Mouse (Mus musculus) neural tube, embryonic 15.5 days (tissue): ENCODE results near the gene Vegfc. TPM values are rescaled to one million over a fixed set of nuclear protein-coding genes. Genes with fewer than 3 reads are reported as not detected.

ENCODE experiments used
- ATAC-seq: fragments of 200-750 bp; cut with Nextera tagmentation; 2 replicates; pipeline ENCODE4 v1.8.0; 2017; ENCODE audit warnings: mild to moderate bottlenecking, moderate TSS enrichment, moderate library complexity; ENCODE audit not compliant: low FRiP score
- H3K27ac ChIP-seq: fragments of 300-500 bp; sonication (generic); replicated peaks from 2 replicates; pipeline ENCODE4 v1.5.1; 2015; ENCODE audit warnings: mild to moderate bottlenecking, inconsistent platforms
- H3K27me3 ChIP-seq: fragments of 300-500 bp; sonication (generic); replicated peaks from 2 replicates; pipeline ENCODE4 v1.6.1; 2015; ENCODE audit warnings: inconsistent platforms
- H3K36me3 ChIP-seq: fragments of 300-500 bp; sonication (generic); 2 replicates; pipeline ENCODE4 v1.6.1; 2015; ENCODE audit warnings: inconsistent platforms
- H3K4me1 ChIP-seq: fragments of 300-500 bp; sonication (generic); 2 replicates; pipeline ENCODE4 v1.6.1; 2015; ENCODE audit warnings: inconsistent platforms
- H3K4me2 ChIP-seq: fragments of 300-500 bp; sonication (generic); 2 replicates; pipeline ENCODE4 v1.6.1; 2015; ENCODE audit warnings: inconsistent platforms, mild to moderate bottlenecking, moderate library complexity
- H3K4me3 ChIP-seq: fragments of 300-500 bp; sonication (generic); replicated peaks from 2 replicates; pipeline ENCODE4 v1.5.1; 2015; ENCODE audit warnings: mild to moderate bottlenecking, inconsistent platforms
- H3K9ac ChIP-seq: fragments of 300-500 bp; sonication (generic); replicated peaks from 2 replicates; pipeline ENCODE4 v1.6.1; 2015; ENCODE audit warnings: mild to moderate bottlenecking, inconsistent platforms
- H3K9me3 ChIP-seq: fragments of 300-500 bp; sonication (generic); replicated peaks from 2 replicates; pipeline ENCODE4 v1.6.1; 2016; ENCODE audit warnings: inconsistent platforms
- WGBS: fragments of 180-500 bp; shearing (Covaris S2); methylation state at CpG from one replicate; pipeline ENCODE4 v1.1.7; 2015; ENCODE audit warnings: mixed read lengths; 5-methylcytosine and 5-hydroxymethylcytosine counted together
- polyA plus RNA-seq: library from polyadenylated mRNA; unstranded; fragments of >200 nt; fragmentation: Nextera tagmentation; extraction: Ambion mirVana; gene quantifications from 2 replicates; pipeline ENCODE4 v1.2.1, GENCODE M21; 2015

Gene Vegfc
- polyA plus RNA-seq, 1 experiment from 2014 or later, result 4.4 TPM

DNA sequence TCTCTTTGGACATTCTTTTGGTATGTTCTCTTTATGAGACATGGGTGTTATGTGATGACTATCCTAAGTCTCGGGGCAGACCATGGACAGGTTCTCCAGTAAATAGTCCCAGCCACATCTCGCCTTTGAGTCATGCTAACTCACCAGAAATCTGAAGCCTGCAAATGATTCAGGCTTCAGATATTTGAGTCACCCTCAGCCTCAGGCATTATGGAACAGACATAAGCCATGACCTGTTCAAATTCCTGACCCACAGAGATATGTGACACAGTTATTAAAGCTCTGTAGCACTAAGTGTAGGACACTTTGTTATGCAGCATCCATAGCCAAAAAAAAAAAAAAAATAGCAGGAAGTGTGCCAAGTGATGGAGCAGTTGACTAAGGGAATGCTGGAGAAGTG is 138.8 kb downstream of the Vegfc start:
- Histone ChIP-seq H3K36me3 (no peaks in the 10 kb centered on the region), H3K9me3 (no peaks in the 10 kb centered on the region), H3K4me2 (no peak overlapping the region), H3K4me1 (no peaks in the 10 kb centered on the region), H3K4me3 (no peak overlapping the region), H3K27me3 (no peaks in the 10 kb centered on the region), H3K27ac (no peak overlapping the region), H3K9ac (no peak overlapping the region)
- no peak for ATAC-seq
- WGBS, result 87% methylated on average over 2 of the region's 2 CpGs

DNA sequence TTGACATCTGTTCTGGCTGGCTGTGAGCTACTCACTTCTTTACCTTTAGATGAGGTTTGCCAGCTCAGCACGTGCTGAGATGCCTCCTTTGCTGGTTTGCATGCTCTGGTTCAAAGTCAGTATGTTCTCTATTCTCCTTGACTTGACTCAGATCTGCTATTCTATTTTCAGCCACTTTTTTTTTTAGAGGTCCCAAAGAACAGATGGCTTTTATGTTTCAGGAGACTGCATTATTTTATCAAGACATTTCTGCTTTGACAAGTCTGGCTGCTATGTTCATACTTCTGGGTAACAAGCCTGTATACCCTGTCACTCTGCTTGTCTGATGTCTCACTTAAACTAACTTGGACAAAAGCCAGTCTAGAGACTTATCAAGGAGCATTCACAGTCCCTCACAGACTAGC is 151.4 kb downstream of the Vegfc start:
- no peak overlapping the region for H3K27ac ChIP-seq
- no peaks in the 10 kb centered on the region for H3K27me3 ChIP-seq
- no peaks in the 10 kb centered on the region for H3K36me3 ChIP-seq
- H3K4me2 ChIP-seq, result no peak overlapping the region
- no peaks in the 10 kb centered on the region for H3K4me1 ChIP-seq
- 59% methylated on average over 1 of the region's 1 CpGs for WGBS
- no peak overlapping the region for H3K9ac ChIP-seq
- H3K4me3 ChIP-seq, result no peak overlapping the region
- ATAC-seq, result no peak
- H3K9me3 ChIP-seq, result no peaks in the 10 kb centered on the region

DNA sequence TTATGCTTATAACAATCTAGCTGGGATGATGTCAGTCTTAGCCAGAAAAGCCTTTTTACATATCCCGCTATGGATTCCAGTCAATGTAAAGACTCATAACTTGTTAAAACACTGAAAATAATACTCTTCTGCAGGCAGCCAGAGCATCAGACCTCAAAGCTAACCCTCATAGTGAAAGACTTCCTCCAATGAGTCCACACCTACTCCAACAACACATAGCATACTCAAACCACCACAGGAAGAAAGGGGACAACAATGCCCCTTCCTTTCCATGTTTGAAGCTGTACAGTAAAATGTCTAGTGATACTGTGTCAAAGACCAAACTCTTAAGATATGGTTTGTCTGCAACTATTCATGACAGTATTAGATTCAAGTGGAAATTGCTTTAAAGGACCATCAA is 153.2 kb downstream of the Vegfc start:
- Histone ChIP-seq H3K4me3 (no peak overlapping the region), H3K9me3 (no peaks in the 10 kb centered on the region), H3K36me3 (no peaks in the 10 kb centered on the region), H3K4me2 (no peak overlapping the region), H3K4me1 (no peaks in the 10 kb centered on the region), H3K9ac (no peak overlapping the region), H3K27ac (no peak overlapping the region), H3K27me3 (no peaks in the 10 kb centered on the region)
- WGBS, result 100% methylated on average over 1 of the region's 1 CpGs
- ATAC-seq, result no peak

DNA sequence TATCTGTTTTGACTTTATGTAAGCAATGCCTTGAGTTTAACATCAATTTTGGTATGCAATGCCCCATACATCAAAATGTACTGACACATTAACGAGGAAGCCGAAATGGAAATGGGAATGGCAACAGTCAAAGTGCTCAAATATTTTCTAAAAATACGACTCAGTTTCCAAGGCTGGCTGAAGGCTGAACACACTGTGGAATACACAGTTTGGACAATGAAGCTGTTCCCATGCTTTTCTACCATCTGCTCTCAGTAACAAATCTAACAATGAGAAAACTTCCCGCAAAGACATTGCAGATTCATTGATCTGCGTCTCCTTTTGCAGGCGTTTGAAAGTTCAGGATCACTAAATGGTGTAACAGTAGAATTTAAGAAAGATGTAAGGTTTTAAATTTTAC is 155.9 kb downstream of the Vegfc start:
- H3K4me2 ChIP-seq, result no peak overlapping the region
- WGBS, result 83% methylated on average over 6 of the region's 6 CpGs
- H3K27me3 ChIP-seq, result no peaks in the 10 kb centered on the region
- no peak overlapping the region for H3K9ac ChIP-seq
- no peaks in the 10 kb centered on the region for H3K4me1 ChIP-seq
- H3K27ac ChIP-seq, result no peak overlapping the region
- no peak overlapping the region for H3K4me3 ChIP-seq
- ATAC-seq, result no peak
- H3K9me3 ChIP-seq, result no peaks in the 10 kb centered on the region
- no peaks in the 10 kb centered on the region for H3K36me3 ChIP-seq
